Mouse (Mus musculus): ENCODE data around the gene Arpc1b.
"Not testable (repeated sequence)": the region's sequence is repeated elsewhere in the genome, so short reads cannot be mapped to it uniquely, and the experiment has no call there.

Arpc1b gene

DNA sequence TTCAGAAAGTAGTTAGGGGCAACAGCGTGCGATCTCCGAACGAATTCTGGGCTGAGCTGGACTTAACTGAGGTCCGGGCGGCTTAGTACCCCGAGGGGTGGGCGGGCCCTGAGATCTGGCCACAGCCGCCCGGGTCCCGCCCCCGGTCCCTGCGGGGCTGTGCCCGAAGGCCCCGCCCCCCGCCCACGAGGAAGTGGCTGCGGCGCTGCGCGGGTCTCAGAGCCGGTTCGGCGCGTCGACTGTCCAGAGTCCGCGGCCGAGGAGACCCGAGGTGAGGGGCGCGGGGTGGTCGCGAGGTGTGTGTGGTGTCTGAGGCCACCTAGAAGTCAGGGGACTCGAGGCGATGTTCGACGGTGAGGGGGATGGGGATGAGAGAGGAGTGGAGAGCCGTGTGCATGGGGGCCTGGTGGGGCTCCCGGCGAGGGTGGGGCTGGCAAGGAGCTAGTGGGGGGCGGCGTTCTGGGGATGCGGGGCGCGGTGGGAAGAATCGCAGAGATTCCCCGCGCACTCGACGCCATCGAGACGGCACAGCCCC lies at the start of gene Arpc1b:
Arpc1b (plus strand) TSS at position 145 of the 535 bp plus-strand sequence.
- peak in 1 of 2 experiments; percentile 58 for DNase-seq (ENCODE audit: low read depth in 1 of 2, low spot score in 2 of 2)

GRCm38 (mm10) chr5:145064765-145065340 lies 49.2 kb upstream of the Arpc1b start:
- no peak for DNase-seq (ENCODE audit: low read depth in 1 of 2, low spot score in 2 of 2)

DNA sequence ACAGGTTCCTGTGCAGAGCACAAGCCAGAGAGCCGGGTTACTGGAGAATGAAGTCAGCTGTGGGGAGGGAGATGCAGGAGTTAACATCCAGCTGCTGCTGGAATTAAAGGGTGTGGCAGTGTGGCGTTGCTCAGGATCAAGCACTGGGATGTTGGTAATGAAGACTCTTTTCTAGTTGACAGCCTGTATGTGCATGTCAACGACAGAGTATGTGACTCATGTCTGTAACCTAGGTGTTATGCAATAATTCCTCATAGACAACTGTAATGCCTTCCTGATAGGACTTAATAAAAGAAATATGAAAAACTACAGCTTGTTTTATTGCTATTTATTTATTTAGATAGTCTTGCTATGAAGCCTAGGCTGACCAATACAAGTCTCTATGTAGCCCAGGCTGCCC lies 45.2 kb upstream of the Arpc1b start:
- no peak for DNase-seq (ENCODE audit: low read depth in 1 of 2, low spot score in 2 of 2)

DNA sequence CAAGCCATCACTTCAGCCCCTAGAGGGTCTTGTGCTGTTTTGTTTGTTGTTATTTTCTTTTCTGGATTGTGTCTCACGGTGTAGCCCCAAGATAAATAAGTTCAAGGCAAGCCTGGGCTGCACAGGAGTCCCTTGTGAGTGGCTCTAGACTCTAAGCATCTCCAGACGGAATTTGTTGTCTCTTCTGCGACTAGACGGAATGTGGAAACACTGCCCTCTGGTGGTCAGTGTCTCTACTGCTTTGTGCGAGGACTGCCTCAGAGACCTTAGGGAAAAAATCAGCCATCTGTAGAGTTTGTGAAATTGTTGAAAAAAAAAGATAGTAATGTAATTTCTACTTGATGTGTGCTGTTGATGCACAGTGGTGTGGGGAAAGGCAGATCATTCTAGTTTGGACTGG lies 44.3 kb upstream of the Arpc1b start:
- peak in 1 of 2 experiments; percentile 25 for DNase-seq (ENCODE audit: low read depth in 1 of 2, low spot score in 2 of 2)

- DNase-seq (ENCODE audit: low read depth in 1 of 2, low spot score in 2 of 2): no peak
These were observed 42.7 kb upstream of the Arpc1b start for GRCm38 (mm10) chr5:145071342-145071741.

- DNase-seq (ENCODE audit: low read depth in 1 of 2, low spot score in 2 of 2): no peak
These were observed 38.9 kb upstream of the Arpc1b start for GRCm38 (mm10) chr5:145075081-145075480.

DNA sequence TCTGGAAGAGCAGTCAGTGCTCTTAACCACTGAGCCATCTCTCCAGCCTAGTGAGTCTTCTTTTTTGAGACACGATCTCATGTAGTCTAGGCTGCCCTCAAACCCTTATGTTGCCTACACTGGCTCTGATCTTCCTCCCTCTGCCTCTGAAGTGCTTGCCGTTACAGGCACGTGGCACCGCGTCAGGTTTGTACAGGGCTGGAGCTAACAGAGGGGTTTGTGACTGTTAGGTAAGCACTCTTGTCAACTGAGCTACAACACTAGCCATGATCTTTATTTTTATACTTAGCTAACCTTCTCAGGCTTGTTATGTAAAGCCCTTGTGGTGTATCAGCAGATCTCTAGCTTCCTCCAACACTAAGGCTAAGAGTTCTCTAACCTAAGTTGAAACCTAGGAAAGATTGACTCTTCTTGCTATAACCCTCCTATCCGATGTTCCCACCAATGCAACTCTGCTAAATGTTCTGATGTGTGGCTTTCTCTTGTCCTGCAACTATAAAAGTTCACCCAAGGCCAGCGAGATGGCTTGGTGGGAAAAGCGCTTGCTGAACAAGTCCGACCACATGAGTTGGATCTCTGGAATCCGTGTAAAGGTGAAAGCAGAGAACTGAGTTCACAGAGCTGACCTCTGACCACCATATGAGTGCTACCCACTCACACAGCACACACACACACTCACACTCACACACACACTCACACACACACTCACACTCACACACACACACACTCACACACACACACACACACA lies 32.0 kb upstream of the Arpc1b start:
- DNase-seq (ENCODE audit: low read depth in 1 of 2, low spot score in 2 of 2): no peak

DNA sequence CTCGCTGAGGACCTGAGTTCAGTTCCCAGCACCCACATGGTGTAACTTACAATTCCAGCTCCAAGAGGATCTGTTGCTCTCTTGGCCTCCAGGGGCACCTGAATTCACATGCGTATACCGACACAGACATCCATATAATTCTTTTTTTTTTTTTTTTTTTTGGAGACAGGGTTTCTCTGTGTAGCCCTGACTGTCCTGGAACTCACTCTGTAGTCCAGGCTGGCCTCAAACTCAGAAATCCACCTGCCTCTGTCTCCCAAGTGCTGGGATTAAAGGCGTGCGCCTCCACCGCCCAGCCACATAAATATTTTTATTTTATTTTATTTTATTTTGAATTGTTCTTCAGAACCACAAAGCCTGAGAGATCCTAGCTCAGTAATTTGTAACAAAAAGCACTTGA lies 30.8 kb upstream of the Arpc1b start:
- not testable (repeated sequence) for DNase-seq (ENCODE audit: low read depth in 1 of 2, low spot score in 2 of 2)

- DNase-seq (ENCODE audit: low read depth in 1 of 2, low spot score in 2 of 2): peak; percentile 47 to 73
These were observed 30.2 kb upstream of the Arpc1b start, which contains the start of the genes Arpc1a and Kpna7 for GRCm38 (mm10) chr5:145083632-145084451. TSS of gene Arpc1a (plus strand) at chr5:145083830. TSS of gene Kpna7 (minus strand) at chr5:145084030.

DNA sequence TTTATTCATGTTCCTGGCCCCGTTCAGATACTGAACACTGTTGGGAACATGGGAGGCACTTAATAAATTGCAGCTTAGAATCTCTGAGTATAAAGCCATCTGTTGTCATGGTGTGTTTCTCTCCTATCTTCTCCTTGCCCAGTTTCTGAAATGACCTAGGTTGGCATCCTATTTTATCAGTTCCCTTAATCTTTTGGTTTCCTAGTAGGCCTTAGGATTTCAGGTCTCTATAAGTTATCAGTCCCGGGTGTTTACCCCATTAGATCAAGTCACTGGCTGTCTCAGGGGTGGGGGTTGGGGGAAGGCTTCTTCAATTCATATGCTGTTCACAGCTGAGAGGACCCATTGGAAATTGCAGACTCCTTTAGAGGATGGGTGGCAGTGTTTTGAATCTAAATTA lies 29.2 kb upstream of the Arpc1b start:
- no peak for DNase-seq (ENCODE audit: low read depth in 1 of 2, low spot score in 2 of 2)

DNA sequence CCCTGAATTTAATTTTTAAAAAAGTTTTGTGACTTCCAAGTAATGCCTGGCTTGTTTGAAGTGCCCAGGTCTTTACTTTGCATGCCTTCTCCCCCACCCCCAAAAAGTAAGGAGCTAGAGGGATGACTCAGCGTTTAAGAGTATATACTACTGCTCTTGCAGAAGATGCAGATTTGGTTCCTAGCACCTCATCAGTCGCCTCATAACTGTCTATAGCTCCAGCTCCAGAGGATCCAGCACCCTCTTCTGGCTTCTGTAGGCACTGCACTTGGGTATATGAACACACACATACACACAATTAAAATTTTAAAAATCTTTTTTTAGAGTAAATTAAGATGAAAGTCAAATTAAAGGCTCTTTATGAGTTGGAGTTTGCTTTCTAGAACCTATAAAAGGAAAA lies 25.8 kb upstream of the Arpc1b start:
- no peak for DNase-seq (ENCODE audit: low read depth in 1 of 2, low spot score in 2 of 2)

DNA sequence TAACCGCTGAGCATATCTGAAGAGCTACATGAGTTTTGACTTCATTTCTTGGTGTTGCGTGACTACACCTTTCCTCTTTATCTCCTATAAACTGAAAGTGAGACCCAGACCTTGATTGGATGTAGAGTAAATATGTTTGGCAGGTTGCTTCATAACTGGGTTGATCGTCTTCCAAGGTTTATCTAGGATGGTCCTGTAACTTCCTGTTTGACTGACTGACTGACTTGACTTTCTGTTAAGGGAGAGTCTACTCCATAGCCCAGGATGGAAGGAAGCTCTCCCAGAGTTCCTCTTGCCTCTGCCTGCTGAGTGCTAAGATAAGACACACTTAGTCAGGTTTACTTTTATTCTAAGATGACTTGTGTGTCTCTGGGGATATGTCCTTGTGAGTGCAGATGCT lies 24.1 kb upstream of the Arpc1b start:
- no peak for DNase-seq (ENCODE audit: low read depth in 1 of 2, low spot score in 2 of 2)

DNA sequence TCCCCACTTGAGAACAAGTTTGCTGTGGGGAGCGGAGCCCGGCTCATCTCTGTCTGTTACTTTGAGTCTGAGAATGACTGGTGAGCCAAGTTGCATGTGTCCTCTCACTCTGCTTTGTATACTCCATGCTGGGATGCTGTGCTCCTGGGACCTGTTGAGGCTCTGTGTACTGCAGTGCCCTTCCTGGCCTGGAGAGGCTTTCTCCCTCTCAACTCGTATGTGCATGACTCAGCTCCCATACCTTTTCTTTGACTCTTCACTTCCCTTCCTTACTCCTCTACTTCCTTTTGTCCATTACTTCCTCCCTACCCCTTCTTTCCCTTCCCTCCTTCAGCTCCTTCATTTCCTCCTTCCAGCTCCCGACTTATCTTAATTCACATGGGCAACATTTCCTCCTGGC lies 17.8 kb upstream of the Arpc1b start:
- no peak for DNase-seq (ENCODE audit: low read depth in 1 of 2, low spot score in 2 of 2)

DNA sequence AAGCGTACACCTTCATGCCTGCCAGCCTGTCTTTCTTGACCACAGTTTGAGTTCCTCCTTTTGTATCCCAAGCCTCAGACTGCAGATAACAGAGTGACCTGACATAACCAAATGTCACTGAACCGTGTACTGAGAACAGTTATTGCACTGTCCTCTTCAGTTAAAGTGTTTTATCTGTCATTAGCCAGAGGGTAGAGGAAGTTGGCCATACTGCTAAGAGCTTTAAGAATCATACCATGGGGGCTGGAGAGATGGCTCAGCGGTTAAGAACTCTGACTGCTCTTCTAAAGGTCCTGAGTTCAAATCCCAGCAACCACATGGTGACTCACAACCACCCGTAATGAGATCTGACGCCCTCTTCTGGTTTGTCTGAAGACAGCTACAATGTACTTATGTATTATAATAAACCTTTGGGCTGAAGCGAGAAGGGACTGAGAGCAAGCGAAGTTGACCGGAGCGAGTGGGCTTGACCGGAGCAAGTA lies 15.6 kb upstream of the Arpc1b start:
- no peak for DNase-seq (ENCODE audit: low read depth in 1 of 2, low spot score in 2 of 2)

GRCm38 (mm10) chr5:145100960-145101359 lies 13.1 kb upstream of the Arpc1b start:
- no peak for DNase-seq (ENCODE audit: low read depth in 1 of 2, low spot score in 2 of 2)

- DNase-seq (ENCODE audit: low read depth in 1 of 2, low spot score in 2 of 2): not testable (repeated sequence)
These were observed 12.6 kb upstream of the Arpc1b start for GRCm38 (mm10) chr5:145101451-145101850.

DNA sequence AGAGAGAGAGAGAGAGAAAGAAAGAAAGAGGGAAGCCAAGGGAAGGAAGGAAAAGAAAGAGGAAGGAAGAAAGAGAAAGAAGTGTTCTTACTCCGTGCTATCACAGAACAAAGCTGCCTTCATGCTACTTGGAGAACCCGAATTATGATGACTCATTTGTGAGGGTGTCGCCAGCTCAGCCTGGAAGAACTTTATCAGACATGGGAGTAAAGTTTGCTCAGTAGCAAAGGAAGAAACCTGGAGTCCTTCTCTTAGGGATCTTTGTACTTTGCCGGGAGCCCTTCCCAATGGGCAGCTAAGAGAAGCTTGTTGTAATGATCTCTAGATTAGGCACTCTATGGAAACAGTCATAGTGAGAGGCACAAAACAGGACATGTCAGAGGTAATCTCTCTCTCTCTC lies 11.3 kb upstream of the Arpc1b start:
- no peak for DNase-seq (ENCODE audit: low read depth in 1 of 2, low spot score in 2 of 2)

DNA sequence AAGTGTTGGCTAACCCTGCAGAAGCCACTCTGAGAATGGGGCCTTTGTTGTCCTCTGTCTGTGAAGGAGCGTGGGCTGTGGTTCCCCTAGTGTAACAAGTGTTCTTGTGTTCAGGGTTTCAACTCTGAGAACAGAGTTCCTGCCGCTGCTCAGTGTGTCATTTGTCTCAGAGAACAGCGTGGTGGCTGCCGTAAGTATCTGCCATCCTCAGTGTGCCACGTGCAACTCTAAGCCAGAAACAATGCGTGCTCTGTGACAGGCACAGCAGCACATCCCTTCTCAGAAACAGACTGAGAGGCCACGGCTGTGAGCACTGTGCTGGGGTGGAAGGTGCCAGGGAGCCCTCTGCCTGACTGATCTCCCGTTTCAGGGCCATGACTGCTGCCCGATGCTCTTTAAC lies 9.7 kb upstream of the Arpc1b start:
- no peak for DNase-seq (ENCODE audit: low read depth in 1 of 2, low spot score in 2 of 2)

DNA sequence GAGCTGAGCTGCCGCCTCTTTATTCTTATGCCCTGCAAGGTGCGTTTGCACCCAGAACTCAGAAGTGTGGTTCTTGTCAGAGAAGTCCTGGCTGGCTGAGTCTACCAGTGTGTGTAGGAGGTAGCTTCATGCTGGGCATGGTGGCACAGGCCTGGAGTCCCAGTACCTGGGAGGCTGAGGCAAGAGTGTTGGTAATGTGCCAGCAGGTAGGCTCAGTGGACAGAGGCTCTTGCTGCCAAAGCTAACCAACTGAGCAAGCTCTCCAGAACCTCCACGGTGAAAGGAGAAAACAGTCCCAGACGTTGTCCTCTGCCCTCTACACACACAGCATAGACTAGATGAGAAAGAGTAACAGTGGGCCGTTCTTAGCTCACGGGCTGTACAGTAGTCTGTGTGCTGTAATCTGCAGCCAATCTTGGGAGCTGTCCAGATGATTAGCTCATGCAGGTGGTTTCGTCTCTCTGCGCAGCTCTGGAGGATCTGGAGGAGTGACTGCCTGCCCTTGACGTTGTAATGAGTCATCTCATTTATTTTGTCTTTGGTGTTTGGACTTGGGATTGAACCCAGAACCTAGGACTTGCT lies 8.2 kb upstream of the Arpc1b start:
- no peak for DNase-seq (ENCODE audit: low read depth in 1 of 2, low spot score in 2 of 2)

GRCm38 (mm10) chr5:145110401-145110800 lies 3.6 kb upstream of the Arpc1b start:
- DNase-seq (ENCODE audit: low read depth in 1 of 2, low spot score in 2 of 2): no peak

- no peak for DNase-seq (ENCODE audit: low read depth in 1 of 2, low spot score in 2 of 2)
These were observed 1.4 kb upstream of the Arpc1b start for GRCm38 (mm10) chr5:145112566-145112965.
